Mouse (Mus musculus) adrenal gland, postnatal 4 days (tissue): Measurements from ENCODE around the gene Sec16a. TPM values are rescaled to one million over a fixed set of nuclear protein-coding genes. Genes with fewer than 3 reads are reported as not detected.

Experiments used
- DNase-seq, 2 experiments: peaks; one replicate each; pipeline ENCODE4 v3.0.0; 2021 to 2022; ENCODE audit warnings: low spot score in 2 of 2, mixed read lengths in 2 of 2
- total RNA-seq, 2 experiments: library from RNA; stranded (reverse); gene quantifications; 2 replicates each; pipeline ENCODE4 v1.2.3; 2021

Gene Sec16a
- total RNA-seq, 2 experiments from 2014 or later: 53.7 to 58.6 TPM

- DNase-seq: no peak
Observed at GRCm38 (mm10) chr2:26441688-26442087, 3.3 kb downstream of the Sec16a start.

GRCm38 (mm10) chr2:26441261-26441660 is 3.8 kb downstream of the Sec16a start:
- no peak for DNase-seq

GRCm38 (mm10) chr2:26439671-26440070 is 5.3 kb downstream of the Sec16a start:
- DNase-seq: no peak

DNA sequence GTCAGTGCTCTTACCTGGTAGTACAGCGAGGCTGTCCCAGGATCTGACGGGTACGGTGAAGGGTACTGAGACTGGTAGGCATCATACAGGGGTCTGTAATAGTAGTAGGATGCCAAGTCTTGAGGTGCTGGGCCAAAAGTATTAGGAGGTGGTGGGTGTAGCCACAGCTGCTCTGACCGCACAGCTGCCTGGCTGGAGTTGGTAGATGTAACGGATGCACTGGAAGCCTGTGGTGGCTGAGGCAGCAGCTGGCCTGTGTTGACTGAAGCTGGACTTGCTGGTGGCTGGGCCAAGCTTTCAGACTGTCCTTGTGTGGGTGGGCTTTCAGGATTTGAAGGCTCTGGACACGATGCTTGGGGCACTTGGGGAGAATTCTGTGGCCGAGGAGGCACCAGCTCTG is 6.6 kb downstream of the Sec16a start:
- DNase-seq: no peak

- no peak for DNase-seq
Observed at GRCm38 (mm10) chr2:26437221-26437620, 7.8 kb downstream of the Sec16a start.

- DNase-seq: no peak
Observed at GRCm38 (mm10) chr2:26434791-26435572, 10.0 kb downstream of the Sec16a start.

DNA sequence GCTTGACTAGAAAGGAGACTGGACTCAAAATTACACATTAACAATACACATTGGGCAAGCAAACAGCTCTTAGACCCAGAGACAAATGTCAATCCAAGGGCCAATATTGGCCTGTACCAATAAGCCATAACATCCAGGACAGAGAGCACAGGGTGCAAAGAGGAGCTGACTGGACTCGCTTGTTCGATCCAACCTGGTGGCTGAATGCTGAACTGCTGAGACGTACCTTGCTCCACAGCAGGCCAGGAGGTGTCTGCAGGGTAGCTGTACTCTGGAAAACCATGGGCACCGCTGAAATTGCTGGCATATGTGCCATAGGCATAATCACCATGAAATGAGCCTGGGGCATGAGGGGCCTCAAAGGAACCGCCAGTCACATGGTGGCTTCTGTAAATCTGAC is 15.2 kb downstream of the Sec16a start:
- no peak for DNase-seq

DNA sequence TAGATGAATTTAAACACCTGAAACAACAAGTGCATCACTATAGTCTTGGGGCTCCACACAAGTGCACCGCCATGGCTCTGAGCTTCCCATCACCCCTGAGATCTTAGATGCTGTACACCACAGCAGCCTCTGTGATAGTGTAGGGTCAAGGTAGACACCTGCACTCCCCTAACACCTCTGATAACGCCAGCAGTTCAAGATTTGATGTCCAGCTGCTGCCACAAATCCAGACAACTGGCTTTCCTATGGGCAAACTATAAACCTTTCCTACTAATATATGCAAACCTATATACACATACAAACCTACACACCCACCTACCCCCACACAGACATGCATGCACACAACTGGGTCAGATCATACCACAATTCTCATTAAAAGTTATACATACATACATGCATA is 20.5 kb downstream of the Sec16a start:
- no peak for DNase-seq

DNA sequence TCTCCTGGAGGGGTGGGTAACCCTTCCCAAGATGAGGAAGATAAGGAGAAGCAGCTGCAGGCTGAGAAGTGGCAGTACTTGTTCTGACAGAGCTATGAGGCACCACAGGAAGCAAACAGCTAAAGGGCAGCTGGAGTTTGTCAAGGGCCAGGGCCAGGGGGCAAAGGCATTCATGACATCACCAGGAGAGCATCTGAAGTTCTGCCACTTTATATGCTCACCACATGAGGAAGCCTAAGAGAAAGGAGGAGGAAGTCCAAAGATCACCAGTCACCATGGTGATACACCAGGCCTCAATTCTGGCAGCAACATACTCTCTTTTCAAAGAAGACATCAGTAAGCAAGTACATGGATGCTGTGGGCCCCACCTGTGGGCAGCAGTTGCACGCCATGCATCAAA is 21.9 kb downstream of the Sec16a start:
- DNase-seq: no peak

- DNase-seq: no peak
Observed at GRCm38 (mm10) chr2:26421969-26422368, 23.0 kb downstream of the Sec16a start.

DNA sequence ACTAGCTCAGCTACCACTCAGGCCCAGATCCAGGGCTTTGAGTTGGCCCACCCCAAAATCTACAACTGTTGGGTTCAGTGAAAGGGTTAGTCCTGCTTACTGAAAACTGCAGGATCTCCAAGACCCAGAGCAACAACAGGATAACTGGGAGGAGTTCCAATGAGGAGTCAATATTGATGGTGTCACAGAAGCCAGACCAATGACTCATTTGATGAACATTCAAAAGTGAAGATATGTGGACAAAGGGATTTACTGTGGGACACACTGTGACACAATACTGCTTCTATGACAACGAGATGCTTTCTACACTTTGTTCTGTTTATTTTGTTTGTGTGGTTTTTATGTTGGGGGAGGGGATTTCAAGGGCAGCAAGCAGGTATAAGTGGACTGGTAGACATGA is 26.9 kb downstream of the Sec16a start:
- DNase-seq: no peak

- no peak for DNase-seq
Observed at GRCm38 (mm10) chr2:26417066-26417465, 27.9 kb downstream of the Sec16a start.

GRCm38 (mm10) chr2:26410931-26411411 is 34.0 kb downstream of the Sec16a start:
- no peak for DNase-seq

DNA sequence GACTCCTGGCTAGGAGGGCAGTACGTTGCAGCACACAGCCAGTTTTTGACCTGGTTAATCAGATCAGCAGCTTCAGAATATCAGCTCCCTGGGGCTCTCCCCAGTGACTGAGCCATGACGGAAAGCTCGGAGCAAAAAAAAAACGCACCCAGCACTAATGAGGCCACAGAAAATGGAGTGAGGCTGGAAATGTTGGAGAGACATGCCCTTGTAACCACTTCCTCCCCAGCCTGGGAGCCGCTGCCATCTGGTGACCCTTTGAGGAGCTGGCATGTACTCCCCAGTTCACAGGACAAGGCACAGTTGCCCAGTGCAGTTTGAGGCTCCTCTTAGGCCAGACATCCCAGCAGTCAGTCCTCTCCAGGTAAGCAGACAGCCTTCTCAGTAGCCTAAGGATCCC is 34.9 kb downstream of the Sec16a start:
- DNase-seq: no peak

DNA sequence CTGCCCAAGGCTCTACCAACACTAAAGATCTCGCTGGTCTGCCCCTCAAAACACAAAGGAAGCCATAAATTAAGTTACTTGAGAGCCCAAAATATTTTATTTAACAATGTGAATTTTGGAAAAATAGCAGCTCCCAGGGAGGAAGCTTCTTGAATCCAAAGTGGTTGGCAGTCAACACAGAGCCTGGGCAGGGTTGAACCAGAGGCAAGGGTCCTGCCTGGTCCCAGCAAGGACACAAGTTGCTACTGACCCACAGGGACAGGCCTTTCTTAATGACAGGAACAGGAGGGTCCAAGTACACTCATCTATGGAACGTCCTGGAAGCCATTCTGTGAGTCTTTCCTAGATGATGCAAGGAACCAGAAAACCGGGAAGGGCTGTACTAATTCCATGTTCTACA is 35.7 kb downstream of the Sec16a start:
- no peak for DNase-seq

DNA sequence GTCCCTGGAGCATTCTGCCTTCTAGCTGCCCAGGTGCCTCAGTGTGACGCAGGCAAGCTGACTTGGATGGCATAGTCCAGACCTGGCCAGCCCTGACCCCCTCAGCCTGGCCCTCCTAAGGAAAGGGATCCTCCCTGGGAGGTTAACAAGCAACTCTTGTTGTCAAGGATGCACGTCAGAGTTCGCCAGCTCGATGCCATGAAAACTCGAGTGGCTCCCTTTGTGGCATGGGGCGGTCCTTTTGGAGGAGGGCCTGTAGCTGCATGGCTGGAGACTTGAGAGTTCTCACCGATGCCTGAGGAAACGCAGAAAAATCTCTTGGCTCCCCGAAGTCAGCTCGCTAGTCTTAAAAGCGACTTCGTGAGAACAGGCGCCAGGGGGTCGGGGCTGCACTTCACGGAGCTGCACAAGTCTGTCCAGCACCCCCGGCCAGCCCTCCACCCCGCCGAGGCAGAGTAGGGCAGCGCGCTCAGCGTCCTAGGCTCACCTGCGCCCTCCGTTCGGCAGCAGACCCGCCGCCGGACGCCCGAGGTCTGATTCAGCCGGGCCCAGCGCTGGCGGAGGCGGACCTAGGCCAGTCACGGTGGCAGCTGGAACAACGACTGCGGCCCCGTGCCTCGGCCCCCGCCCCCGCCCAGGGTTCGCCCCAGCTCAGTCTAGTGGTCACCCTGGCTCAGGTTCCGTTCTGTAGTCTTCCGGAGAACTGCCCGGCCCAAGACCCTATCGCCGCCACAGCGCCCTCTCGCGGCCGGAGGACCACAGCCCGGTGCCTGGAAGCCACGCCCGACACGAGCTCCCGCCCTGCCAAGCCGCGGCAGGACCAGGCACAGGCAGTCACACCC is 36.3 kb downstream of the Sec16a start, which contains the start of gene Inpp5e:
Inpp5e (minus strand) TSS at position 689 of the 842 bp plus-strand sequence.
- DNase-seq: peak; percentile 99

DNA sequence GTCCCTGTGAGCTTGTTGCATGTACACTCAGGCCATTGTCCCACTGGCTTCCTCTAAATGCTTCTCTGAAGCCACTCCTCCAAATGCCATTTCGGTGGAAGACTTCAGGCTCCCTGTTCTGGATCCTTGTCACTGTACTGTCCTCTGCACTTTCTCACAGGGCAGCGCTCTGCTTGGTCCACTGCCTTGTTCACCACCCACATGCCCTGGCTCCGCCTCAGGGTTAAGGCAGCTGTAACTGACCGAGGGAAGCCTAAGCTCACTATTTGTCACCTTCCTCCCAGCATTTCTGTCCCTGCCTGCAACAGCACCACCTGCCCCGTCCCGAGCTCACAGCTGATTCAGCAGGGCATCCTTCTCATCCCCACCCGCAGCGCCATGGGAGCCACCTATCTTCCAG is 41.7 kb downstream of the Sec16a start:
- no peak for DNase-seq

DNA sequence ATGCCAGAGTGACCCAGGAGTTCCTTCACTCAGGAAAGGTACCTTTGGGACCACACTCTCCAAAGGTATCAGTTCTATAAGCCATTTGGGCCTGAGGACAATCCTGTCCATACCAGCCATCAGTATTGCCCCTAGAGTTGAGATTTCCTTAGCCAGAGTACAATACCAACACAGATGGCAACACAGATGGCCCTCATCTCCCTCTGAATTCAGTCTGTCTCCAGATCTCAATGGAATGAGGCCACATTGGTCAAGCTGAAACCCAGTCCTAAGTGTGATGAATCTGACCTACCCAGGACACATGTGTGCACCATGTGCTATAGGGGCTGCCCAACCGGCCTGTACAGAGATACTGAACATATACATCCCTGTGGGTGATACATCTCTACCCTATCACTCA is 42.8 kb downstream of the Sec16a start:
- no peak for DNase-seq

GRCm38 (mm10) chr2:26401023-26401422 is 44.0 kb downstream of the Sec16a start:
- DNase-seq: no peak

GRCm38 (mm10) chr2:26400296-26400695 is 44.7 kb downstream of the Sec16a start:
- no peak for DNase-seq

GRCm38 (mm10) chr2:26399647-26400046 is 45.4 kb downstream of the Sec16a start:
- no peak for DNase-seq

DNA sequence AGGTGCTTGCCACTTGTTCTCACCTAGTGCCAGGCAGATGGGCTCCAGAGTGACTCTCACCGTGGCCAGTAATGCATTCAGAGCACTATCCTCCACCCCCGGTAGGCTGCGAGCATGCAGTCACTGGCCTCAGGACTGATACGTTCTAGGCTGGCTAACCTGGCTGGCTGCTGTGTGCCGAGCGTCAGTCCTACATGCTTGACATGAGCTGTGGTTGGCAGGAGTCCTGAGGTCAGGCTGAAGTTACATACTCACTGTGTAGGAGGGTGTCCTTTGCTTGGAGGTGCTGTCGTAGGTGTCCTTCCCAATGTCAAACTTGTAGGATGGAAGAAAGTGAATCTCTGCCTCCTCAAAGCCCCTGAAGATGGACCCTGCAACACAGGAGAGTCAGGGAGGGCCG is 46.0 kb downstream of the Sec16a start:
- DNase-seq: no peak
